Mouse (Mus musculus): ENCODE measurements at regions not wholly inside any gene's neighbourhood (a gene's known extent, or its start where the extent isn't known, plus 50 kb on each side); places are given as distances from the start of the nearest gene placed in this dataset.

- WGBS = 92% methylated on average over 1 of the region's 1 CpGs
- no peak for DNase-seq (ENCODE audit: low spot score, missing footprints)
These were observed 277.4 kb upstream of the Rora start for GRCm38 (mm10) chr9:68376222-68376621.

GRCm38 (mm10) chr9:68381871-68382270 is 271.7 kb upstream of the Rora start:
- no peaks in the 10 kb centered on the region for H3K27me3 ChIP-seq (ENCODE audit: control insufficient read depth, insufficient read depth, low read length)
- peaks cover 5% of the 10 kb centered on the region for H3K4me1 ChIP-seq (ENCODE audit: control insufficient read depth, insufficient read depth, low read length)
- no peak overlapping the region for H3K4me2 ChIP-seq
- H3K4me3 ChIP-seq (ENCODE audit: low read depth, low read length) = no peak overlapping the region
- no peak for ATAC-seq (ENCODE audit: low FRiP score)
- H3K9ac ChIP-seq (ENCODE audit: low read length) = no peak overlapping the region
- 80% methylated on average over 6 of the region's 6 CpGs for WGBS
- DNase-seq (ENCODE audit: low spot score, missing footprints) = no peak
- no peak overlapping the region for H3K27ac ChIP-seq (ENCODE audit: low read depth, low read length)
- no peaks in the 10 kb centered on the region for H3K36me3 ChIP-seq (ENCODE audit: control insufficient read depth, insufficient read depth, low read length)
- H3K9me3 ChIP-seq (ENCODE audit: control insufficient read depth, low read length) = no peaks in the 10 kb centered on the region

More at GRCm38 (mm10) chr9:68376222-68376621, 277.4 kb upstream of the Rora start:
- Histone ChIP-seq H3K27me3 (ENCODE audit: control insufficient read depth, insufficient read depth, low read length) (no peaks in the 10 kb centered on the region), H3K4me3 (ENCODE audit: low read depth, low read length) (no peak overlapping the region), H3K4me2 (no peak overlapping the region), H3K4me1 (ENCODE audit: control insufficient read depth, insufficient read depth, low read length) (no peaks in the 10 kb centered on the region), H3K36me3 (ENCODE audit: control insufficient read depth, insufficient read depth, low read length) (no peaks in the 10 kb centered on the region), H3K9me3 (ENCODE audit: control insufficient read depth, low read length) (no peaks in the 10 kb centered on the region), H3K9ac (ENCODE audit: low read length) (no peak overlapping the region), H3K27ac (ENCODE audit: low read depth, low read length) (no peak overlapping the region)
- no peak for ATAC-seq (ENCODE audit: low FRiP score)

- Histone ChIP-seq H3K4me2 (no peak overlapping the region), H3K27me3 (ENCODE audit: control insufficient read depth, insufficient read depth, low read length) (no peaks in the 10 kb centered on the region), H3K4me1 (ENCODE audit: control insufficient read depth, insufficient read depth, low read length) (no peaks in the 10 kb centered on the region), H3K4me3 (ENCODE audit: low read depth, low read length) (no peak overlapping the region), H3K9ac (ENCODE audit: low read length) (no peak overlapping the region), H3K27ac (ENCODE audit: low read depth, low read length) (no peak overlapping the region), H3K36me3 (ENCODE audit: control insufficient read depth, insufficient read depth, low read length) (no peaks in the 10 kb centered on the region), H3K9me3 (ENCODE audit: control insufficient read depth, low read length) (no peaks in the 10 kb centered on the region)
- no peak for ATAC-seq (ENCODE audit: low FRiP score)
- WGBS = 55% methylated on average over 4 of the region's 4 CpGs
- no peak for DNase-seq (ENCODE audit: low spot score, missing footprints)
These were observed 252.7 kb upstream of the Rora start for GRCm38 (mm10) chr9:68400930-68401329.

GRCm38 (mm10) chr9:68402176-68402845 is 251.3 kb upstream of the Rora start:
- no peaks in the 10 kb centered on the region for H3K9me3 ChIP-seq (ENCODE audit: control insufficient read depth, low read length)
- ATAC-seq (ENCODE audit: low FRiP score) = no peak
- H3K4me2 ChIP-seq = no peak overlapping the region
- H3K27me3 ChIP-seq (ENCODE audit: control insufficient read depth, insufficient read depth, low read length) = no peaks in the 10 kb centered on the region
- H3K27ac ChIP-seq (ENCODE audit: low read depth, low read length) = no peak overlapping the region
- no peaks in the 10 kb centered on the region for H3K36me3 ChIP-seq (ENCODE audit: control insufficient read depth, insufficient read depth, low read length)
- 87% methylated on average over 8 of the region's 8 CpGs for WGBS
- H3K9ac ChIP-seq (ENCODE audit: low read length) = no peak overlapping the region
- H3K4me3 ChIP-seq (ENCODE audit: low read depth, low read length) = no peak overlapping the region
- DNase-seq (ENCODE audit: low spot score, missing footprints) = no peak
- H3K4me1 ChIP-seq (ENCODE audit: control insufficient read depth, insufficient read depth, low read length) = no peaks in the 10 kb centered on the region

GRCm38 (mm10) chr9:68402981-68403380 is 250.6 kb upstream of the Rora start:
- Histone ChIP-seq H3K4me1 (ENCODE audit: control insufficient read depth, insufficient read depth, low read length) (no peaks in the 10 kb centered on the region), H3K27ac (ENCODE audit: low read depth, low read length) (no peak overlapping the region), H3K27me3 (ENCODE audit: control insufficient read depth, insufficient read depth, low read length) (no peaks in the 10 kb centered on the region), H3K9me3 (ENCODE audit: control insufficient read depth, low read length) (no peaks in the 10 kb centered on the region), H3K36me3 (ENCODE audit: control insufficient read depth, insufficient read depth, low read length) (no peaks in the 10 kb centered on the region), H3K9ac (ENCODE audit: low read length) (no peak overlapping the region), H3K4me3 (ENCODE audit: low read depth, low read length) (no peak overlapping the region), H3K4me2 (no peak overlapping the region)
- no peak for ATAC-seq (ENCODE audit: low FRiP score)
- 91% methylated on average over 3 of the region's 3 CpGs for WGBS
- DNase-seq (ENCODE audit: low spot score, missing footprints) = no peak

GRCm38 (mm10) chr9:68403516-68403915 is 250.1 kb upstream of the Rora start:
- Histone ChIP-seq H3K27me3 (ENCODE audit: control insufficient read depth, insufficient read depth, low read length) (no peaks in the 10 kb centered on the region), H3K4me3 (ENCODE audit: low read depth, low read length) (no peak overlapping the region), H3K4me1 (ENCODE audit: control insufficient read depth, insufficient read depth, low read length) (no peaks in the 10 kb centered on the region), H3K36me3 (ENCODE audit: control insufficient read depth, insufficient read depth, low read length) (no peaks in the 10 kb centered on the region), H3K9me3 (ENCODE audit: control insufficient read depth, low read length) (no peaks in the 10 kb centered on the region), H3K9ac (ENCODE audit: low read length) (no peak overlapping the region), H3K27ac (ENCODE audit: low read depth, low read length) (no peak overlapping the region), H3K4me2 (no peak overlapping the region)
- DNase-seq (ENCODE audit: low spot score, missing footprints) (no peak), ATAC-seq (ENCODE audit: low FRiP score) (no peak)
- 90% methylated on average over 4 of the region's 4 CpGs for WGBS

- Histone ChIP-seq H3K9ac (ENCODE audit: low read length) (no peak overlapping the region), H3K36me3 (ENCODE audit: control insufficient read depth, insufficient read depth, low read length) (no peaks in the 10 kb centered on the region), H3K4me1 (ENCODE audit: control insufficient read depth, insufficient read depth, low read length) (no peaks in the 10 kb centered on the region), H3K4me3 (ENCODE audit: low read depth, low read length) (no peak overlapping the region), H3K4me2 (no peak overlapping the region), H3K27me3 (ENCODE audit: control insufficient read depth, insufficient read depth, low read length) (no peaks in the 10 kb centered on the region), H3K27ac (ENCODE audit: low read depth, low read length) (no peak overlapping the region), H3K9me3 (ENCODE audit: control insufficient read depth, low read length) (no peaks in the 10 kb centered on the region)
- DNase-seq (ENCODE audit: low spot score, missing footprints) (no peak), ATAC-seq (ENCODE audit: low FRiP score) (no peak)
- 85% methylated on average over 3 of the region's 3 CpGs for WGBS
These were observed 243.8 kb upstream of the Rora start for GRCm38 (mm10) chr9:68409786-68410185.

- ATAC-seq (ENCODE audit: low FRiP score) (no peak), DNase-seq (ENCODE audit: low spot score, missing footprints) (no peak)
- no peaks in the 10 kb centered on the region for H3K36me3 ChIP-seq (ENCODE audit: control insufficient read depth, insufficient read depth, low read length)
- H3K4me1 ChIP-seq (ENCODE audit: control insufficient read depth, insufficient read depth, low read length) = no peaks in the 10 kb centered on the region
- H3K27me3 ChIP-seq (ENCODE audit: control insufficient read depth, insufficient read depth, low read length) = no peaks in the 10 kb centered on the region
- WGBS = 80% methylated on average over 2 of the region's 2 CpGs
- no peak overlapping the region for H3K9ac ChIP-seq (ENCODE audit: low read length)
- no peak overlapping the region for H3K4me2 ChIP-seq
- no peak overlapping the region for H3K27ac ChIP-seq (ENCODE audit: low read depth, low read length)
- no peak overlapping the region for H3K4me3 ChIP-seq (ENCODE audit: low read depth, low read length)
- no peaks in the 10 kb centered on the region for H3K9me3 ChIP-seq (ENCODE audit: control insufficient read depth, low read length)
These were observed 227.3 kb upstream of the Rora start for GRCm38 (mm10) chr9:68426286-68426685.

- Histone ChIP-seq H3K9me3 (ENCODE audit: control insufficient read depth, low read length) (no peaks in the 10 kb centered on the region), H3K9ac (ENCODE audit: low read length) (no peak overlapping the region), H3K36me3 (ENCODE audit: control insufficient read depth, insufficient read depth, low read length) (no peaks in the 10 kb centered on the region), H3K4me2 (no peak overlapping the region), H3K27ac (ENCODE audit: low read depth, low read length) (no peak overlapping the region), H3K27me3 (ENCODE audit: control insufficient read depth, insufficient read depth, low read length) (no peaks in the 10 kb centered on the region), H3K4me3 (ENCODE audit: low read depth, low read length) (no peak overlapping the region), H3K4me1 (ENCODE audit: control insufficient read depth, insufficient read depth, low read length) (no peaks in the 10 kb centered on the region)
- no peak for DNase-seq (ENCODE audit: low spot score, missing footprints)
- WGBS = 91% methylated on average over 5 of the region's 5 CpGs
- no peak for ATAC-seq (ENCODE audit: low FRiP score)
These were observed 190.8 kb upstream of the Rora start for GRCm38 (mm10) chr9:68462755-68463154.
